In genomic region chr5:111922991-111923701, GRCm38 (mm10) we compare ENCODE assay signal across 8 mouse cellular contexts.
DNase-seq lines count a peak whose midpoint lies in the region; ATAC-seq lines count a peak whose summit lies in the region.

No protein-coding gene starts in this region.

- WGBS in hindbrain, embryonic 14.5 days, result 25% methylated on average over 18 of the region's 18 CpGs
- 35% methylated on average over 18 of the region's 18 CpGs for WGBS in midbrain, embryonic 15.5 days

- peak overlapping the region; percentile 8; the same call in 1 of the 2 replicates for H3K4me2 ChIP-seq in hindbrain, embryonic 14.5 days (replicated peaks)
- no peak overlapping the region for H3K4me2 ChIP-seq in midbrain, embryonic 15.5 days

- H3K27me3 ChIP-seq in hindbrain, embryonic 14.5 days (ENCODE audit: control insufficient read depth, insufficient read depth, low read length), result no peaks in the 10 kb centered on the region
- no peaks in the 10 kb centered on the region for H3K27me3 ChIP-seq in midbrain, embryonic 15.5 days (replicated peaks)

- H3K36me3 ChIP-seq in hindbrain, embryonic 14.5 days (replicated peaks; ENCODE audit: control insufficient read depth, insufficient read depth), result no peaks in the 10 kb centered on the region
- no peaks in the 10 kb centered on the region for H3K36me3 ChIP-seq in midbrain, embryonic 15.5 days (replicated peaks)

- H3K4me1 ChIP-seq in hindbrain, embryonic 14.5 days (replicated peaks; ENCODE audit: control insufficient read depth, insufficient read depth, low read length), result peaks cover 30% of the 10 kb centered on the region; the same call in 1 of the 2 replicates
- H3K4me1 ChIP-seq in midbrain, embryonic 15.5 days, result peaks cover 43% of the 10 kb centered on the region

- DNase-seq in embryo, embryonic 10.5 days (ENCODE audit: low spot score), result peak; percentile 38
- no peak for DNase-seq in embryo, embryonic 9.5 days (ENCODE audit: extremely low spot score)
- DNase-seq in brain, adult 2 months (ENCODE audit: low read depth, low spot score), result peak; percentile 31
- peak; percentile 64 for DNase-seq in hindbrain, embryonic 14.5 days (ENCODE audit: low spot score)
- DNase-seq in ovary, adult 18-20 months (ENCODE audit: low spot score), result no peak
- DNase-seq in urinary bladder, adult 18-20 months (ENCODE audit: low spot score in 2 of 2), result no peak
- no peak for DNase-seq in thymus, postnatal 4 days

- no peak overlapping the region for H3K4me3 ChIP-seq in hindbrain, embryonic 14.5 days (replicated peaks; ENCODE audit: low read length)
- H3K4me3 ChIP-seq in midbrain, embryonic 15.5 days, result no peak overlapping the region

- peak; percentile 81 for ATAC-seq in hindbrain, embryonic 14.5 days (ENCODE audit: low FRiP score)
- ATAC-seq in midbrain, embryonic 15.5 days (replicated peaks), result peak; percentile 60; the same call in 1 of the 2 replicates

- H3K9ac ChIP-seq in hindbrain, embryonic 14.5 days, result no peak overlapping the region
- no peak overlapping the region for H3K9ac ChIP-seq in midbrain, embryonic 15.5 days

- no peaks in the 10 kb centered on the region for H3K9me3 ChIP-seq in hindbrain, embryonic 14.5 days (ENCODE audit: control insufficient read depth, low read length)
- H3K9me3 ChIP-seq in midbrain, embryonic 15.5 days, result no peaks in the 10 kb centered on the region

- peak overlapping the region; percentile 38; the same call in 1 of the 2 replicates for H3K27ac ChIP-seq in hindbrain, embryonic 14.5 days
- H3K27ac ChIP-seq in midbrain, embryonic 15.5 days, result peak overlapping the region; percentile 27; the same call in 1 of the 2 replicates

Comparison
In these comparisons a context has a peak if more than half of its experiments do, and no peak if none do; other contexts are left out.
1. DNase-seq: peak in embryo, embryonic 10.5 days (single experiment), brain, adult 2 months (single experiment) and hindbrain, embryonic 14.5 days (single experiment); none in embryo, embryonic 9.5 days (single experiment), ovary, adult 18-20 months (single experiment), urinary bladder, adult 18-20 months (0 of 2) and thymus, postnatal 4 days (single experiment).